Mouse (Mus musculus) adrenal gland, adult 2 months (tissue): Measurements from ENCODE around the gene Ifitm2. TPM values are rescaled to one million over a fixed set of nuclear protein-coding genes. Genes with fewer than 3 reads are reported as not detected.
"Not testable (repeated sequence)": the region's sequence is repeated elsewhere in the genome, so short reads cannot be mapped to it uniquely, and the experiment has no call there.

ENCODE experiments used
- DNase-seq: peaks from one replicate; pipeline ENCODE4 v3.0.0; 2021
- long read RNA-seq: library from polyadenylated mRNA; stranded (forward); transcript quantifications from one replicate; pipeline ENCODE4 v2.0.0, GENCODE M21; 2021
- polyA plus RNA-seq: library from polyadenylated mRNA; depleted of rRNA; stranded (reverse); fragments of >200 nt; gene quantifications from 2 replicates; pipeline ENCODE4 v1.2.3, GENCODE M21; 2012; rRNA removed
- total RNA-seq, 2 experiments: library from RNA; stranded (reverse); gene quantifications; 2 replicates each; pipeline ENCODE4 v1.2.3; 2021

Gene Ifitm2
- total RNA-seq (100 to 1,000 TPM; 504 to 654 TPM), polyA plus RNA-seq (947 and 952 TPM in 2 replicates)
- long read RNA-seq, transcript Ifitm2-201 (2 exons, 655 nt): major isoform, 403 of 404 reads
- long read RNA-seq, partial matches to known transcripts: 0 of 404 reads
- long read RNA-seq, other reads (novel, unspliced or antisense): 1 of 404 reads

DNA sequence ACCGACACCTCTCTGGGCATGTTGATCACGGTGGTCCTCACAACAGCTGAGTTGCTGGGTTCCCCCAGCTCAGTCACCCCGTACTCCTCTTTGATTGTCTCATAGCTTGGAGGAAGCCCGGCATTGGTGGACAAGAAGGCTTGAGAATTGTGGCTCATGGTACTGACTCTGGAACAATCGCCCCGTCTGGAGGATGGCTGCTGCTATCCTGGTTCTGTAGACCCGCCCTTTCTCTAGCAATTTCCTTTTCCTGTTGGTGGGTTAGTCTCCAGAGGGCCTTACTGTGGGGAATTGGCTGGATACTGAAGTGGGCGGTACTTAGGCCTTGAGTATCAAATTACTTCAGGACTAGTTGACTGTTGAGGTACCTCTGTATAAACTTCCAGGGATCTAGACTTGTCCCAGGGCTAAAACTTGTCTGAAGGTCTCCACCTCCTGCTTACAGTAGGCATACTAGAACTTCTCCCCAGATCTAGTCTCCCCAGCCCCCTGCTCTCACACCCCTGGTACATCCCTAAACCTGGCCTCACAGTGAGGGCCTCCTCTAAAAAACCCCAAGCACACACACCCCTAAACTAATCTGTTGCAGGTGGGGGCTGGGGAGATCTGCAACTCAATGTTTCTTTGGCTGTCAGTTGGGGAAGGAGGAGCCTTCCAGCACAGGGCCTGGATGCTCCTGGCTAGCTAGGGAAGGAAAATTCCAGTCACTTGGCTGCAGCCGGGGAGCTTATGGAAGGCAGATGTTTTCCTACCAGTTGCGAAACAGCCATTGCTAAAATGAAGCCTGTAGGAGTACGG, at the start of gene Ifitm2, which contains the start of gene Gm45717:
TSS of gene Ifitm2 (minus strand) at position 230 of the 798 bp plus-strand sequence.
TSS of gene Gm45717 (minus strand) at position 180 of the 798 bp plus-strand sequence.
- DNase-seq: peak; percentile 89

DNA sequence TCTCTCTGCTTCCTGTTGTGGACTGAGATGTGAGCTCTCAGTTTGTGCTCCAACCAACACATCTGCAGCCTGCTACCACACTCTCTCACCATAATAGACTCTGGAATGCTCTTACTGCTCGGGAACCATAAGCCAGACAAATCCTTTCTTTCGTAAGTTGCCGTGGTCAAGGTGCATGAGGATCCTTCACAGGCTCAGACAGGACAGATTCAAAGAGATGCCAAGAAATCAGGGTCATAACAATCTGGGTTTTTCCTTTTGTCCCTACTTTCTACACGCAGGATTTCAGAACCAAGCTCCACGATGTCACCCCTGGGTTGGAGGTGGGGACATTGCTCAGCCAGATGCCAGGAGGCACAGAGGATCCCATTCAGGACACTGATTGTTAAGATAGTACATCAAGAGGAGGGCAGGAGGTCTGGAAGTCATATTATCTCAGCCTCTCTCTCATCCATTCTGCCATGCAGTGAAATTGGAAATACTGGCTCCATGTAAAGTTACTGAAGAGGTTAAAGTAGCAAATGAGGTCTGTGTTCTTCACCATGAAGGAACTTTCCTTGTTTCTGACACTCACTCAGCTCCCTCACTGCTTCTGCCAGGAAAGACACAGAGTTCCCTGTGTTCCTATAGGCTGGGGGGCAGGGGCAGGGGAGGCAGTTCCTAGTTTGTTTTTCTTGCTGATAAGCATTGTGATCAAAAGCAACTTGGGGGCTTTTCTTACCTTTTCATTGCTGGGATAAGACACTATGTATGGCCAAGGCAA, 47.6 kb upstream of the Ifitm2 start:
- no peak for DNase-seq

DNA sequence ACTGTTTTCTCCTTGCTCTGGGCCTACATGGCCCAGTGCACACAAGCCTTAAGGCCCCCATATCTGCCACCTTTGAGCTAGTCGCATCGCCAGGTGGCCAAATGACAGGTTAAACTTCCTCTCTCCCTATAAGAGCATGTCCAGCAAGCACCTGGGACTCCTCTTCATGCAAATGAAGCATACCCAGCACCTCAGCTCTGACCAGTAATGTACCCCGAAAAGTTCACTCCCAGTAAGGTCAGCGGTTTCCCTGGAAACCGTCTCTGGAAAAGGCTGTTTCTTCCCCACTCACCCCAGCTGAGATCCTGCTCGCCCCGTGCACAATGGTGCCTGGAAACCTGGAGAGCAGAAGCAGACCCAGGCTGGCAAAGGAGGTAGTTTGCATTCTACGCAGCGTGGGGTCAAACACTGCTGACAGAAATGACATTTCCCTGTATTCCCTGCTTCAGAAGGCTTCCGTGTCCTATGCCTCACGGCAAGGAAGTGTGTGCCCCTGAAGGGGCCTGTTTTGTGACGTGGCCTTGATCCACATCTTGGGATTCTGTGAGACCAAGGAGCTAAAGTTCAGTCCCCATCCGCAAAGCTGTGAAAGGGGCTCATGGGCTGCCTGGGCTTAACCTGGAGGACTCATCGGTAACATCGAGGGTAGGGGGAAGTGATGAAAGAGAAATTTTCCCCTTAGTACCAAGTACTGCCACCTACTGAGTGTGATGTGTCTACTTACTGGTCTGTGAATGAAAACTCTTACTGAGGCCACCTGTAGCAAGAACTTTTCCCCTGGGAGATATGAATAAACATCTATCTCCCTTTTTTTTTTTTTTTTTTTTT, 45.3 kb upstream of the Ifitm2 start:
- no peak for DNase-seq

DNA sequence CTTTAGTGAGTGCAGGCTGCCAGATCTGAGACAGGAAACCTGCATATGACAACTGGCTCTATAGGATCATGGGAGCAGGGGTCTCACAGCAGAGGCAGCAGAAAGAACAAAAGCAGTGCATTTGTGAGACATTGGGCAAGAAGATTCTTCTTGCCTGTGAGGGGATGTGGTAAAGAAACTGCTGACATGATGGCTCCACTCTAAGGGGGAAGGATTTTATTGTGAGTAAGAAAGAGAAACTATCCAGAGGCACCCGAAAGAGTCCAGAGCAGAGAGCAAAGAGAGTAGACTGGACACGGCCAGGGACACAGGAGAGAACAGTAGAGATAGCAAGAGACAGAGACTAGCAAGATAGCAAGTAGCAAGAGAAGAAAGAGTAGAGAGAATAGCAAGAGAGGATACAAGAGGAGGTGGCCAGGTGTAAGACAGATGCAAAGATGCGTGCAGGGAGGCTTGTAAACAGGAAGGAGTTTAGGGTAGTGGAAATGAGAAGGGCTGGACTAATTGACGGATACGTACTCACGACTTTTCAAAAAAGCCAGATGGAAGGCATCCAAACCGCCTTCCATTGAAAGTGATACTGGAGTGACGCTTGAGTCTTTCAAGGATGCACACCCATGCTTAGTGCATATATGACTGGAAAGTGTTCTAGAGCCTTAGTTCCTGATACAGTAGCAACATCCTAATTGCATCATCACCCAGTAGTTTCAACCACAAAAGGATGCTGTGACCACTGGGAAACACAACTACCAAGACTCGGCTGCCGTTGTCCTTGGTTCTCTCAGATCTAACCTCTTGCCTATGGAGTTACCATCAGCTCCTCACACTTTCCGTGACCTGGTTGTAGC, 43.3 kb upstream of the Ifitm2 start:
- no peak for DNase-seq

DNA sequence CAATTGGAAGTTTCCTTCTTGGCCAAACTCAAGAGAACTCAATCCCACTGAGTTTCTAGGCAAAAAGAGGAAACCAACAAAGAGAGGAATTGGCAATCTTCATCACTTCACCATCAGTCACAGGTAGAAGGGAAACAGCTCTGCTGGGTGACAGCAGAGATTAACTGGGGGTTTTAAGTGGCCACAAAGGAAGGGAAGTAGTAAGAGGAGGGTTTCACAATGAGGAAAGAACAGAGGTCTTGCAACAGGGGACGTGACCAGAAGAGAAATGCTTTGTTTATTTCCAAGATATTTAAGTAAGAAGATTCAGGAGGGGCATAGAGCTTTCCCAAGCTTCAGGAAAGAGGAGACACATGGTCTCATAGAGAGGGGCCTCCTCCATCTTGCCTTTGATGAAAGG, 42.0 kb upstream of the Ifitm2 start:
- no peak for DNase-seq

DNA sequence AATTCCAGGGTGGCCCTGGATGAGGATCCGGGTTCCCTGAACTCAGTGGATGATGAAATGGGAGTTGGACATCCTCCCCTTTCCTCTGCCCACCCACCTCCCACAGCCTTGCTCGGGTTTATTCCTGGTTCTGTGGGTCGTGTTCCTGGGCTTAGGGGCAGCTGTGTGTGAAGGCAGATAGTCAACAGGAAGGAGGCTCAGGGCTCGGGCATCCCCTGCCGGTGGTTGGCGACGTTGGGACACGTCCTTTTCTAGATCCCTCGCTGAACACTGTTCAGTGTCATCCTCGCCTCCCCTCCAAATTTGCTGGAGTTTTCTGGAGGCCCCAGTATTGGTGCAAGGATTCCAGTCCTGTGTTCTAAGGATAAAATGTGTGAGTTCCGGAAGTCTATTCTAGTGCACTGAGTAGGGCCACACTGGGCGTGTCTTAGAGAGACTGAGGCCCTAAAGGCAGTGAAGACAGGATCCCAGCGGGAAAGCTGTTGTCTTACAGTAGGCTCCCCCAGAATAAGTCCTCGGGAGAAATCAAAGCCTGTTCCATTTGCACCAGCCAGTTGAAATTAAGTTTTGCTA, 35.4 kb upstream of the Ifitm2 start:
- DNase-seq: no peak

DNA sequence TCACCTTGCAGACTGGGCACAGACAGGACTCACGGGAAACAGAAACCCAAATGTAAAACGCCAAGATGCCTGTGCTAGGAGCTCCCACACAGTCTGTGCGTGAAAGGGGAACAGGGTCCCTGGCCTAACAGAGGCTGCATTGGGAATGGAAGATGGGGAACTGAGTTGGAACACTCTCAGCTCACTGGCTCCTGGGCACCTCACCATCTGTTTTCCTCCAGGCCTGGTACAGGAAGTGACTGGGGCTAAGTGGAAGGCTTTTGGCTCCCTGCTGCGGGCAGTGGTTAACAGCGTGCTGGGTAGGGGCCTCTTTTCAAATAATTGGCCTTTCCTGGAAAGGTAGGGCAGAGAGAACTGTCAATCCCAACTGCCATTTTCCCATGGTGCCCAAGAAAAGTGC, 34.8 kb upstream of the Ifitm2 start:
- no peak for DNase-seq

DNA sequence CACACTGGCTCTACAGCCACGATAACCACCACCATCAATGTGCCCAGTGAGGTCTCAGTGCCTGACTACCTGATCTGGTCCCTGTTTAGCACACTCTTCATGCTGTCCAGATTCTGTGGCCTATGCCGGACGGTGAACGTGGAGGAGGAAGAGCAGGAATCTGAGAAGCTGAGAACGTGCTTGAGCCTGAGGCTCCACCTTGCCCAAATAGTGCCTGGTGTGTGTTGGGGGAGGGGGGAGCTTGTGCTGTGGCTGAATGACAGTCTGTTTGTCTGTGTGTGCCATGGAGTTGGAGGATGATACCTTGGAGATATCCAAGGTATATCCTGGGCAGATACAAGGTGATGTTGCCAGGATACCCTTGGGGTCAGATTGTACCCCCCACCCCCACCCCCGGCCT, 34.4 kb upstream of the Ifitm2 start:
- DNase-seq: no peak

DNA sequence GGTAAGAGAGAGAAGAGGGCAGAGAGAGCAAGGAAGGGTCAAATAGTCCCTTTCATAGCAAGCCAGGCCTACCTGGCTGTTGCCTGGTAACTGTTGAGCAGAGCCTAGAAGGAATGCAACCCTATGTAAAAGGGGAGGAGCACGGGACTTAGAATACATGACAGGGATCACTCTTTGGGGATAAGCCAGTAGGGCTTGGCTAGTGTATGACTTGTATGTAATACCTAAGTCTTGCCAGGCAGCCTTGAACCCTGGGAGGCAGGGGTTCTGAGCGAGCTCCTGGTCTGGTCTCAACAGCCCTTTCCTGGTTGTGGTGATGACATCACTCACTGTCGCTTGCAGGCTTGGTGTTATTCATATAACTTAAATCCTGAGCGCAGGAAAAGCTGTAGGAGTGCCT, 33.2 kb upstream of the Ifitm2 start:
- DNase-seq: no peak

DNA sequence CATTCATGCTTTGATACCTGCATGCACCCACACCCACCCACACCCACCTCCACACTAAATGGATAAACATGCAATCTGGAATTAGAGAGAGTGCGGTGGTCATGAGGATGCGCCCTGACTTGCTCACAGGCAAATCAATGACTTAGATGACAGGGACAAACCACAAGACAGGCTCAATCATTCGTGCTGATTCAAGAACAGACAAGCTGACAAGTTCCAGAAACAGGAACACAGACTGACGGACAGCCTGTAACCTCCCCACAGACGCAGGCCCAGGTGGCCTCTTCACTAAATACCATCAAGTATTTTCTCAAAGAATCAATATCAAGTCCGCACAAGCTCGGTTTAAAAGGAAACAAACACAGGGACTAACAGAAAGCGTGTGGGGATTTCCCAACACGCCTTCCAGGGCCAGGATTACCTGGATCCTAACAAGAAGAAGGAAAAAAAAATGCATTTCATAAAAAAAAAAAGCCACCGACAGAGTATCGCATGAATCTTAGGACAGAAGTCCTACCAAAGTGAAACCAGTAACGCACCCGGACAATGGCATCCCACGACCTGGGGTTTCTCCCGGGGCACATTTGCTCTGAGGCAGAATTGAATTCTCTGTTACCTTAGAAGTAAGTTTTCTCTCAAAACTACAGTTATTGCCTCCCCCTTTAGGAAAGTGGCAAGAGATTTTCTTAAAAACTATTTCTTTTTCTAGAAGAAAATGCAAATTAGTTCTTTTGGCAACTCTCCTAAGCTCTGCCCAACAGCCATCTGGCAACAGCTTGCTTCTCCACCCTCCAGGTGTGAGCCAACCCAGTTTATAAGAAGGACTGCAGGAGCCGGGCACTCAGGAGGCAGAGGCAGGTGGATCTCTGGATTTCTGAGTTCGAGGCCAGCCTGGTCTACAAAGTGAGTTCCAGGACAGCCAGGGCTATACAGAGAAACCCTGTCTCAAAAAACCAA, 31.7 kb upstream of the Ifitm2 start:
- DNase-seq: no peak

DNA sequence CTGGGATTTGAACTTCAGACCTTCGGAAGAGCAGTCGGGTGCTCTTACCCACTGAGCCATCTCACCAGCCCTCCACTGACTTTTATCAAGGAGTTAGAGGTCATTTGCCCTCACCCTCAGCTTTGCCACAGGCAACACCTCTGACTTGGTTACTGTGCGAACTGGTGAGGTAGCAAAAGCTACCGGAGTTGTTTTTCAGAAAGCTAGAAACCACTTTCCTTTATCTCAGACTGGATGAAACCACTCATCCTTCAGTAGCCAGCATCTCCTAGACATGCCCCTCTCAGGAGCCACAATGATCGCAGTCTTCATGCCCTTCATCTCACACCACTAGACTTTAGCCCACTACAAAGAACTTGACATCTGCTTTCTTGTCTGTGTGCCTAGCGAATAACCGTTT, 27.2 kb upstream of the Ifitm2 start:
- DNase-seq: no peak

DNA sequence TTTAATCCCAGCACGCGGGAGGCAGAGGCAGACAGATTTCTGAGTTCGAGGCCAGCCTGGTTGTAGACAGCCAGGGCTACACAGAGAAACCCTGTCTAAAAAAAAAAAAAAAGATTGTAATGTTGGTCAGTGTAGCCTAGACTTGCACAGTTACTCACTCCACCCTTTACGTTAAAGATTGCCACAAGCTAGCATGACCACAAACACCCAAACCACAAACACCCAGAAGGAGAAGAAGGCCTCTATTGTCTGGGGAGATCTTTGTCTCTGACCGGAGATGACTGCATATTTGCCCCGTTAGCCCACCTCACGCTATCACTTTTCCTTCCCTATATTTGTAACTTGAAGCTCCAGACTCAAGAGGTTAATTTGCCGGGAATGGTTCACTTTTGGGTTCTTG, 25.9 kb upstream of the Ifitm2 start:
- DNase-seq: no peak

DNA sequence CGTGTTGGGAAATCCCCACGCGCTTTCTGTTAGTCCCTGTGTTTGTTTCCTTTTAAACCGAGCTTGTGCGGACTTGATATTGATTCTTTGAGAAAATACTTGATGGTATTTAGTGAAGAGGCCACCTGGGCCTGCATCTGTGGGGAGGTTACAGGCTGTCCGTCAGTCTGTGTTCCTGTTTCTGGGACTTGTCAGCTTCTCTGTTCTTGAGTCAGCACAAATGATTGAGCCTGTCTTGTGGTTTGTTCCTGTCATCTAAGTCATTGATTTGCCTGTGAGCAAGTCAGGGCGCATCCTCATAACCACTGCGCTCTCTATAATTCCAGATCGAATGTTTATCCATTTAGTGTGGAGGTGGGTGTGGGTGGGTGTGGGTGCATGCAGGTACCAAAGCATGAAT, 20.9 kb upstream of the Ifitm2 start:
- DNase-seq: not testable (repeated sequence)

DNA sequence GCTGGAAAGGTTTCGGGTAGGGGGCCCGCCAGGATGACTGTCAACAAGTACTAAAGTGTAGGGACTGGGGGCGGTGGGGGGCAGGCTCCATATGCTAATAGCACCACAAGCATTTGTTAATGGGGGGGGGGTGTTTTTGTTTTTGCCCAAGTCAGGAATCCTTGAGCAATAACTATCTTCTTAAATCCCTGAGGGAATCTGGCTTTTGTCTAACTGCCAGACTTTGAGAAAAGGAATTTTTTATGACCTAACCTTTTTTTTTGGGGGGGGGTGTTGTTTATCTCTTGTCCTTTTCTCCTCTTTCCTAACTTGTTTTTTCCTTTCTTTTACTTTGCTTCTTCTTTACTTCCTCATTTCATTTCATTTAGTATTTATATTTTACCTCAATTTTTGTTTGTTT, 19.7 kb upstream of the Ifitm2 start:
- DNase-seq: no peak

DNA sequence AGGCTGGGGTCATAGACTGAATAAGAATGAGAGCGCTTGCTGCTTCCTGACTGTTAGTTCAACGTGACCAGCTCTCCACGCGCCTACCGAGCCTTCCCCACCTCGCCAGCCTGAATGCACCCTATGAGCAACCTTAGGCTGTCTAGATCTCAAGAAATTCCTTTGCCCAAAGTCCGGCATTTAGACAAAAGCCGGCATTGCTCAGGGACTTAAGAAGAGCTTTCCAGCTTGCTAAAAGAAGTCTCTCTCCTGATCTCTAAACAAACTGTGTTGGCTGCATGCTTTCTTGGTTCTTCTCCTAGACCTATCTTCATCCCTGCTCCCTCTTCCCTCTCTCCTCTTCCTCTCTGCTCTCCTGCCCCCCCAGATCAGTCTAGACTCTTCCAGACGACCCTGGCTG, 19.2 kb upstream of the Ifitm2 start:
- no peak for DNase-seq

DNA sequence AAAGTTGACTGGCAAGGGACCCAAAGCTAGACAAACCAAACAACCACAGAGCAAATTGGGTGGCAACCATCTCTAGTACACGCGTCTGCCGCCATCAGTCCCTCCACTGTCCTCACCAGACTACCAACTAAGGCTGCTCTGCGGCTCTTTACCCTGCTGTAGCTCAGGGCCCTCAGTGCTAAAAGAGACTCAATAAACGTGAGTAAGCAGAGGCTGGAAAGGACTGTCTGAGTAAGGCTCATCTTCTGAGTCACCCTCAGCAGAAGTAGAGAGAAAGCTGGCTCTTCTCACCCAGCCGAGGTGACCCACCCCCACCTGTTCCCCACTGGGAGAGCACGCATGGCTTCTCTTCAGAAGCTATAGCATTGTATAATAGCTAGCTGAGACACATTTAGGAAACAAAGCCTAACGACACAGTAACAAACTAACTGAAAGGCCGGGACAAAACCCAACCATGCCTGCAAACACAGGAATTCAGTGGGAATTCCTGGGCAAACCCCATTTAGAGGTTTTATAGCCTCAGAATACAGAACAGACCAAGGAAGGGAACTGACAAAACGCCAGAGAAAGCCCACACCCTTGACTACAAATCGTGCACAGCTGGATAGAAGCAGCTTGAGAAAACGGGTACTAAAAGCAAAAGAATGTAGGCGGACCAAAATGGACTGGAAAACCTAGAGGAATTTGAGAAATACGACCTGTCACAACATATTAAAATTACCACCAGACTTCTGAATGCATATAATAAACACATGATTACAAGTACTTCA, 17.8 kb upstream of the Ifitm2 start:
- DNase-seq: peak; percentile 42

DNA sequence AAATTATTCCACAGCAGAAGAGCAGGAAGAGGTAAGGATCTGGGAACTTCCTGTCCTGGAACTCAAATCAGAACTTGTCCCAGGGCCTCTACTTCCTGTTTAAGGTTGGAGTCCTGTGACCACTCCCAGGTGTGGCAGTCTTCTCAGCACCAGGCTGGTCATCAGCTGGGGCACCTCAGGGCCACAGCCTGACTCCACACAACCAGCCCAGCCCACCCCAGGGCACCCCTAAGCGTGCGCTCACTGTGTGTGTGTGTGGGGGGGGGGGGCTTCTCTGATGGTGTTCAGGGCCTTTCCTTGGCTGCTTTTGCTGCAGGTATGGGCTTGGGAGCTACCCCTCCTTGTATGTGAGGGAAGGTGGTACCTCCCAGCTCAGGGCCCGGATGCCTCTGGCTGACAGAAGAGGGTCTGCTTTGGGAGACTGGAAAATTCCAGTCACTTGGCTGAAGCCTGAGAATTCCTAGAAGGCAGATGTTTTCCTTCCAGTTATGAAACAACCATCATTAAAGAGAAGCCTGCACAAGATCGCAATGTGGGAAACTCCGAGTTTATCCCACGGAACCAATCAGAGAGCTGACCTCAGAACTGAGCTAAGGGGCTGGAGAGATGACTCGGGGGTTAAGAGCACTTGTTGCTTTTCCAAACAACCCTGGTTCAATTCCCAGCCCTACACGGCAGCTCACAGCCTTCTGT, 15.8 kb upstream of the Ifitm2 start:
- DNase-seq: no peak

DNA sequence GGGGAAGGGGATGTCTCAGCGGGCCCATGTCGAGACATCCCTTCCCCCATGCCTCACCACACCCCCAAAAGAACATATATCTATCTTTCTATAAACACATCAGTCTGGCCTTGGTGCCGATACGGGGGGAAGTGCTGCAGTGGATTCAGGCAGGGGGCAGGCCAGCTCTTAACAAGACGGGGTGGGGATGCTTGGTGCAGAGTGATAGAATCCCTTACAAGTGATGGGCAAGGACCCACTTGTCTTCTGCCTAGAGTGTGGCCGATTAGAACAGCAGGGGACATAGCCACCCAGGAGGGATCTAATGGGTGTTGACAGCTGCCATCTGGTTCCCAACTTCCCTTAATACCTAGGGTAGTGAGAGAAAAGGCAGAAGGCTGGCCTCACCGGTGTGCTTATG, 15.1 kb upstream of the Ifitm2 start:
- no peak for DNase-seq
